In the genomic region with DNA sequence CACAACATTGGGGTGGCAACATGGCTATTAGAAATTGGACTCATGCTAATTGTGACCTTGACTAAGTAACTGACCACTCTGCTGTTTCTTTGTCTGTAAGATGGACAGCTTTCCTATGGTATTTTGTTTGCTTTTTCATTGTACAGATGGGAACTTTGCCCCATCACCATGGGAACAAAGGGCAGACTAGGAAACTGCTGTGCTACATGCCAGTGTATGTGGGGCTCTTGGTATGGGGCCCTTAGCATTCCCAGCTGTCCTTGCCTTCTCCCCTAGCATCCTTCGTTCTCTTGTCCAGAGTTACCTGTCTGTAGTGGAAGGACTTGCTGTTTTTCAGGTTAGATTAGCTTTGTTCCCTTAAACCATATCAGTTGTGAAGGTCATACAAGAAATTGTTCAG, we compare ENCODE assay signal across 13 mouse cellular contexts.
"Had no signal": no experiment of that assay in that cellular context is flagged by ENCODE, and none has a peak within 500 bp of the region (broad histone marks: within the 10 kb centered on the region; RNA-seq: fewer than 3 reads in every experiment).

No protein-coding gene starts in this region.

- ATAC-seq: midbrain, embryonic 16.5 days had no signal

- H3K9ac ChIP-seq: limb, embryonic 15.5 days; midbrain, embryonic 12.5 days; neural tube, embryonic 13.5 days had no signal

- H3K9me3 ChIP-seq: limb, embryonic 15.5 days; midbrain, embryonic 12.5 days; neural tube, embryonic 13.5 days had no signal

- H3K4me2 ChIP-seq: limb, embryonic 15.5 days; midbrain, embryonic 12.5 days; neural tube, embryonic 13.5 days had no signal

- H3K27me3 ChIP-seq: limb, embryonic 15.5 days; midbrain, embryonic 12.5 days; neural tube, embryonic 13.5 days had no signal

- H3K4me1 ChIP-seq: limb, embryonic 15.5 days had no signal

- DNase-seq: kidney, adult 2 months; kidney, postnatal 36 days; layer of hippocampus, adult 9-11 months; layer of hippocampus, postnatal 36 days; lung, adult 18-20 months; retina, postnatal 1 day; thymus, adult 18-20 months; thymus, postnatal 14 days had no signal

- H3K27ac ChIP-seq: kidney, postnatal 0 days; limb, embryonic 15.5 days; midbrain, embryonic 12.5 days; neural tube, embryonic 13.5 days had no signal

- H3K4me3 ChIP-seq: limb, embryonic 15.5 days; midbrain, embryonic 12.5 days; neural tube, embryonic 13.5 days had no signal
